Mouse (Mus musculus) lung, postnatal 14 days (tissue): ENCODE data around the gene Foxj1.

ENCODE experiments used
- DNase-seq: peaks from one replicate; pipeline ENCODE4 v3.0.0; 2021

The Foxj1 gene

DNA sequence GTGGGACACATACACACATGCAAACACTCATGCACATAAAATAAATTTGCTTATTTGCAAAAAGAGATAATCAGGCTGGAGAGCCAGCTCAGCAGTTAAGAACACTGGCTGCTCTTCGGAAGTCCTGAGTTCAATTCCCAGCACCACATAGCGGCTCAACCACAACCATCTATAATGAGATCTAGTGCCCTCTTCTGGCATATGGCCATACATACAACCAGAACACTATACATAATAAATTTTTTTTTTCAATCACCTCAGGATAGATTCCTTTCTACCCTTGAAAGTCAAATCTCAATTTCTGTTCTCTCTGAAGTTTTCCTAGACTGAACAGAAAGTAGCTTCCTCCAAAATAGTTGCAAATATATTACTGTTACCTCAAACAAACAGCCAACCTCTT is 29.8 kb downstream of the Foxj1 start:
- no peak for DNase-seq

GRCm38 (mm10) chr11:116298621-116299020 is 36.6 kb downstream of the Foxj1 start:
- DNase-seq, result no peak

DNA sequence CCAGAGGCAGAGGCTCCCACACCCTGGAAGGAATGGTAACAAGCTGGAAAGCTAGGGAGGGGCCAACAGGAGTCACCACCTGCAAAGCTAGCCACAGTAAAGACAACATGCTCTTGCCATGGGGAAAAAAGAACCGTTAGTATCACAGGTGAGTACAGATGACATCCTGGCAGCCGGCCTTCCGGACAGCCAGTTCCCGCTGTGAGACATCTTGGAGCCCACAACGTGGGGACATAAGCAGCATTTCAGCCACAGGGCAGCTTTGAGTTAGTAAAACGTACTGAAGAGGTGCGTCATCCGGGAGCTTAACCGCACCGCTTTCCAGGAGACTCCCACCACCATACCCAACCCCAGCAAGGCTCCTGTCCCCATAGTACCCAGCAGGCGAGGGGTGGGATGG is 37.0 kb downstream of the Foxj1 start:
- DNase-seq, result no peak

DNA sequence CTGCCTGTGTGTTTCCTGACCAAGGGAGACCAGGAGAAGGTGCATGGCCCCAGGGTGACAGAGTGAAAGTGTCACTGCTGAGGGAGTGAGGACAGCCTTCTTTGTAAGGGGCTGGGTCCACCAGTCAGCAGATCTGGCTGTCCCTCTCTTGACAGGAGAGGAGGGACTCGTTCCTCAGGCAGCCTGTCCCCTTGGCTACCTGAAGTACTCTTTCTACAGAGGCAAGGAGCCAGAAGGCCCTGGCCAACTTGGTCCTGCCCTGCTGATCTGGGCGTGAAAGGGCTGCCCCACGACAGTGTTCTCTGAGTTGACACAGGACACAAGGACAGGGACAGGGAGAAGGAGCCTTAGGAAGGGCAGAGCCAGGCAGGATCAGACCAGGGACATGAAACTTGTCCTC is 38.2 kb downstream of the Foxj1 start:
- DNase-seq, result no peak

DNA sequence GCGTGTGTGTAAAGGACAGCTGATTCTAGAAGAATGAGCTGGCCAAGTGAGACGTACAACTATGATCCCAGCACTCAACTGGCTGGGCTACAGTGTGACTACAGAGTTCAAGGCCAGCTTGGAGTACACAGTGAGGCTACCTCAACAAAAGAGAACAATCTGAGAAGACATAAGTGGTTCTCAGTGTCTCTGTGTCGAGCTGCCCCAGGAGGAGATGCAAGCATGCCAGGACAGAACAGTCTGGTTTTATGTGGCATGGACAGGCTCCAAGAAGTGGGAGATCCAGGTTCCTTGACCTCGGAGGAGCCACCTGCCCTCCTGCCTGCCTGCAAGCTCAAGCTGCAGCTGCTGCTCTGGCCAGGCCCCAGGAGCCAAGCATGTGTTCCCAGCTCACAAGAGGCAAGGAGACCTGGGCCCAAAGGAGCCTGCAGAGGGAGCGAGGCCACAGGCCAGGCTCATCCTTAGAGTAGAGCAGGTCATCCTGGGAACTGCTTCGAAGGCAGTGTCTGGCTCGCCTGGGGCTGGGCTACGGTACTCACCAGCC is 38.9 kb downstream of the Foxj1 start:
- DNase-seq, result no peak

GRCm38 (mm10) chr11:116294319-116294718 is 40.9 kb downstream of the Foxj1 start:
- peak; percentile 72 for DNase-seq

- no peak for DNase-seq
Measured at GRCm38 (mm10) chr11:116293538-116294137, 41.6 kb downstream of the Foxj1 start.

GRCm38 (mm10) chr11:116292401-116292800 is 42.8 kb downstream of the Foxj1 start:
- no peak for DNase-seq

DNA sequence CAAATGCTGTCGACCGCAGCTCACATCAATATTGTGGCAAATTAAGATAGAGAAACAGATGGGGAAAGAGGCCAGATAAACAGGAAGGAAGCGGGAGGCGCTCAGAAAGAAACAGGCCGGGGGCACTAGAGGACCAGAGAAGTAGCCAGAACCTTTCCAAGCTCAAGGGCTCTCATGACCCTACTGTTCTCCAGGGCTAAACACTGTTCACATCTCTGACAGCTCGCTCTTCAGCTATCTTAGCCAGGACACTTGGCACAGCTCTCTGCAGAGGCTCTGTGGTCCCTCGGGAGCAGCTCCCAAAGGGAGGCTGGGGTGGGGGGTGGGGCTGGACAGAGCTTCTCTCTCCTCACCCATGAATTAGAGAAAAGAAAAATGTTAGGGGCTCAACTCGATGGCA is 44.6 kb downstream of the Foxj1 start:
- DNase-seq, result no peak

GRCm38 (mm10) chr11:116287351-116287750 is 47.8 kb downstream of the Foxj1 start:
- no peak for DNase-seq

DNA sequence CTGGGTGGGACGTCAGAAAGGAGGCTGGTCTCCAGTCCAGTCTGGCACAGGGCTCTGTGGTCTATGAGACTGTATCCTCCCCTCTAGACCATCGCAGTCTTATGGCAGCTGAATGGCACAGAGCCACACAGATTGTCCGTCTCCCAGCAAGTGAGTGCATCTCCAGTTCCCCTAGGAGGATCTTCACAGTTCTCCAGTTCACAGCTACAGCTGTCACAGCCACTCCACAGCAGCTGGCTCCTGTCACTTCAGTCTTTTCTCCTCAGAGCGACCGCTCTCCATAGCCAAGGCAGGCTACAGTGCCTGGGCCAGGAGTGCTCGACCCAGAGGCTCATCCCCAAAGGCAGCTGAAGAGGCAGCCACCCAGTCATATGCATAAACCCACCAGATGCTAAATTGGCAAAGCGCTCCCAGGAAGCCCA is 49.4 kb downstream of the Foxj1 start:
- peak; percentile 30 for DNase-seq

- DNase-seq, result no peak
Measured at GRCm38 (mm10) chr11:116283982-116284381, 51.2 kb downstream of the Foxj1 start.

DNA sequence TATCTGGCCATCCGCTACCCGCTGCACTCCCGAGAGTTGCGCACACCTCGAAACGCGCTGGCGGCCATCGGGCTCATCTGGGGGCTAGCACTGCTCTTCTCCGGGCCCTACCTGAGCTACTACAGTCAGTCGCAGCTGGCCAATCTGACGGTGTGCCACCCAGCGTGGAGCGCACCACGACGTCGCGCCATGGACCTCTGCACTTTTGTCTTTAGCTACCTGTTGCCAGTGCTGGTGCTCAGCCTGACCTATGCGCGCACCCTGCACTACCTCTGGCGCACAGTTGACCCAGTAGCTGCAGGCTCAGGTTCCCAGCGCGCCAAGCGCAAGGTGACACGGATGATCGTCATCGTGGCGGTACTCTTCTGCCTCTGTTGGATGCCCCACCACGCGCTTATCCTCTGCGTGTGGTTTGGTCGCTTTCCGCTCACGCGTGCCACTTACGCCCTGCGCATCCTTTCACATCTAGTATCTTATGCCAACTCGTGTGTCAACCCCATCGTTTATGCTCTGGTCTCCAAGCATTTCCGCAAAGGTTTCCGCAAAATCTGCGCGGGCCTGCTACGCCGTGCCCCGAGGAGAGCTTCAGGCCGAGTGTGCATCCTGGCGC is 52.2 kb downstream of the Foxj1 start:
- no peak for DNase-seq

DNA sequence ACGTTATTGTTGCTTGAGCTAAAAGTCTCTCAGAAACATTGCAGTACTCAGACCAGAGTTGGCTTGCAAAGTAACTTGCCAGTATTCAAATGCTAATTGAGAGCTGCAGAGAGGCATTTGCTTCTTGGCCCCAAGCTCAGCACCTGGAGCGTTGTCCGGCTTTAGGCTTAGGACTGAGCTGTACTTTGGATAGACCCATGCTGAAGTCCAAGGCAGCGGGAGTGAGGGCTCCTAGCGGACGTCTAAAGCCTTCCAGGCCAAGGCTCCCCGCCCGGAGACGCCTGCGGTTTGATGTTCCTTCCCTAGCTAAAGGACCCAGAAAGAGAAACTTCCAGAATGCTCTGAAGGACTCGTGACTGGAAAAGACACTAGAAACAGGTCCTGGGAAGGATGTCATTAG is 53.1 kb downstream of the Foxj1 start:
- no peak for DNase-seq

DNA sequence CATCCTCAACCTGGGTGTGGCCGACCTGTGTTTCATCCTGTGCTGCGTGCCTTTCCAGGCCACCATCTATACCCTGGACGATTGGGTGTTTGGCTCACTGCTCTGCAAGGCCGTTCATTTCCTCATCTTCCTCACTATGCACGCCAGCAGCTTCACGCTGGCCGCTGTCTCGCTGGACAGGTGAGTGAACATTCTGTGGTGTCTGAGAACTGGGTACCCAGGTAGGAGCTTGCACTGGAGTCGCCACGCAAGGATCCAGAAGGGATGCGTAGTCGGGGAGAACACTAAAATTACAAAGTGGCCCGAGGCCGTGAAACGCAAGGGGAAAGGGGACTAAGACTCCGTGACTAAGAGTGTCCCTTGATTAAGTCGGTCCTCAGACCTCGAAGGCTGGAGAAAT is 53.5 kb downstream of the Foxj1 start:
- DNase-seq, result no peak

DNA sequence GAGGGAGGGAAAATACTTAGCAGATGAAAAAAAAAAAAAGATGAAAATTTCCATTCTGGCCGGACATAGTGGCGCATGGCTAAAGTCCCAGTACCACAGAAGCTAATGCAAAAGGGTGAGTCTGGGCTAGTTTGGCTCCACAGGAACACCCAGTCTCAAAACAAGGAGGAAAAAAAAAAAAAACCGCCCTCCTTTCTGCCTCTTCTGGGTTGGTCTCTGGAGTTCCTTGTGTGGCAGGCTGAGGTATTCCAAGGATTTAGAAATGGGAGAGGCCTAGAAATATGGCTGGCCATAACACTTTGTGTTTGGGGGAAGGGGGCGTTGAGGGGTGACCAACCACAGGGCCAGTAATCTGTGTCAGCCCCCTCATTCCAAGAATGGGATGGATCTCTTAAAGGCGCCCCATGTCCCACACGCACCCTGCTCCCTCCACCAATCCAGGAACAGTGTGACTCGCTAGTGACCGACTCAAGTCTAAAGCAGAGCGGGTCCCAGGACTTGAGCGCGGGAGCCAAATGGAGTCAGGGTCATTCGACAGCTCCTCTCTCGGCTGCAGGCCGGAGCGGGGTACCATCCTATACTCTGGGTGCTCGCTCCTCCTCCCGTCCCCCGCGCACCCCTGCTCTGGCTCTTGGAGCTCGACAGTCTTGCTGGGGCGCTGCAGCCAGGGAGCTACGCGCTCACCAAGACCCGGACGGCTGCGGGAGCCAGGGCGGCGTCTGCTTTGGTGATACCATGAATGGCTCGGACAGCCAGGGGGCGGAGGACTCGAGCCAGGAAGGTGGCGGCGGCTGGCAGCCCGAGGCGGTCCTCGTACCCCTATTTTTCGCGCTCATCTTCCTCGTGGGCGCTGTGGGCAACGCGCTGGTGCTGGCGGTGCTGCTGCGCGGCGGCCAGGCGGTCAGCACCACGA is 54.2 kb downstream of the Foxj1 start, which contains the start of gene Galr2:
Gene Galr2, plus strand, starts transcription at position 189 of the 913 bp plus-strand sequence.
- DNase-seq, result no peak
